Mouse (Mus musculus) midbrain, postnatal 0 days (tissue): ENCODE results near the gene Mdk. TPM values are rescaled to one million over a fixed set of nuclear protein-coding genes. Genes with fewer than 3 reads are reported as not detected.

Source experiments
- ATAC-seq: fragments of 200-750 bp; cut with Nextera tagmentation; 2 replicates; pipeline ENCODE4 v1.8.0; 2017; ENCODE audit warnings: moderate number of reproducible peaks, mild to moderate bottlenecking, moderate TSS enrichment, moderate library complexity; ENCODE audit not compliant: low FRiP score
- DNase-seq: peaks from one replicate; pipeline ENCODE4 v3.0.0-alpha.2; 2015; ENCODE audit warnings: low spot score
- H3K27ac ChIP-seq: fragments of 300-500 bp; sonication (generic); 2 replicates; pipeline ENCODE4 v1.5.1; 2014; ENCODE audit warnings: low read depth, mild to moderate bottlenecking, low read length, mixed read lengths
- H3K27me3 ChIP-seq: fragments of 300-500 bp; sonication (generic); 2 replicates; pipeline ENCODE4 v1.6.1; 2014; ENCODE audit warnings: low read length, control low read depth, mixed read lengths; ENCODE audit not compliant: insufficient read depth
- H3K36me3 ChIP-seq: fragments of 300-500 bp; sonication (generic); 2 replicates; pipeline ENCODE4 v1.6.1; 2014; ENCODE audit warnings: low read length, control low read depth, mixed read lengths; ENCODE audit not compliant: insufficient read depth
- H3K4me1 ChIP-seq: fragments of 300-500 bp; sonication (generic); 2 replicates; pipeline ENCODE4 v1.6.1; 2014; ENCODE audit warnings: mild to moderate bottlenecking, control low read depth, antibody characterized with exemption, low read length, mixed read lengths; ENCODE audit not compliant: insufficient read depth
- H3K4me2 ChIP-seq: fragments of 300-500 bp; sonication (generic); 2 replicates; pipeline ENCODE4 v1.6.1; 2014; ENCODE audit warnings: low read depth, mild to moderate bottlenecking, low read length, mixed read lengths; ENCODE audit not compliant: poor library complexity, severe bottlenecking
- H3K4me3 ChIP-seq: fragments of 300-500 bp; sonication (generic); 2 replicates; pipeline ENCODE4 v1.5.1; 2014; ENCODE audit warnings: low read depth, mild to moderate bottlenecking, low read length, moderate library complexity
- H3K9ac ChIP-seq: fragments of 300-500 bp; sonication (generic); replicated peaks from 2 replicates; pipeline ENCODE4 v1.6.1; 2014; ENCODE audit warnings: mild to moderate bottlenecking, low read length, moderate library complexity, mixed read lengths; ENCODE audit not compliant: poor library complexity, severe bottlenecking
- H3K9me3 ChIP-seq: fragments of 300-500 bp; sonication (generic); 2 replicates; pipeline ENCODE4 v1.6.1; 2016; ENCODE audit warnings: low read length, control low read depth
- CTCF ChIP-seq: IDR thresholded peaks from 2 replicates; pipeline ENCODE4 v1.5.1; 2016; ENCODE audit warnings: antibody characterized with exemption, mild to moderate bottlenecking
- WGBS: fragments of 180-500 bp; shearing (Covaris S2); extraction: QIAGEN DNeasy Blood & Tissue Kit; methylation state at CpG from one replicate; pipeline ENCODE4 v1.1.7; 2014; 5-methylcytosine and 5-hydroxymethylcytosine counted together
- polyA plus RNA-seq: library from polyadenylated mRNA; unstranded; fragments of >200 nt; fragmentation: Nextera tagmentation; extraction: Ambion mirVana; gene quantifications from 2 replicates; pipeline ENCODE4 v1.2.1, GENCODE M21; 2015
- total RNA-seq: library from RNA; depleted of rRNA; stranded (reverse); fragments of >200 nt; gene quantifications from 2 replicates; pipeline ENCODE4 v1.2.3, GENCODE M21; 2014

The Mdk gene
- total and polyA plus RNA-seq, 2 experiments from 2014 or later, result 39.0 to 71.4 TPM

GRCm38 (mm10) chr2:91921790-91922570 is 10.1 kb downstream of the Mdk start:
- peak; percentile 69 for TF ChIP-seq CTCF
- H3K4me3 ChIP-seq, result peak overlapping the region; percentile 55
- H3K27me3 ChIP-seq, result peaks cover 28% of the 10 kb centered on the region

DNA sequence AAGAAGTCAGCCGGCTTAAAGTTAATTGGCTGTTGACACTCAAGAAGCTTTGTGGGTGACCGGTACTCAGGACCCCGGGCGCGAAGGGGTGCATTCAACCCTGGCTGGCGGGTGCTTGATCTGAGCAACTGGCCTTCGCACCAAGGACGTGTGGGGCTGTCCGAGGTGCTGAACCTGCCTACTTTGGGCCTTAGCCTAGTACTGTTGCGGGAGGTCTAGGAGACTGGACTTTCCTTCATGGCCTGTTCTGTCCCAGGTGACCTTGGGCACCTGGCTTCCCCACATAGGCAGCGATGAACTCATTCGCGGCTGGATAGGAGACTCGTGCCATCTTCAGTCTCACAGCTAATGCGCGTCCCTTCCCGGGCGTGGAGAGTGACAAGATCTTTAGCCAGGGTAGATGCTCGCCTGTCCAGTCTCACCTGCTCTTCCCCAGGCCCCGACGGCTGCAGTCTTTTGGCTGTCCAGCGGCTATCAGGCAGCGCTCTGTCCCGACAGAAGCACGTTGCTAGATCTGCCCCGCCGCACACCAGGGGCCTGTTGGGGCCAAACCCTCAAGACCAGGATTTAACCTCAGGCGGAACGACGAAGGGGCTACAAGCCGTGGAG is 10.8 kb downstream of the Mdk start:
- no peak for DNase-seq
- Histone ChIP-seq H3K27ac (no peak overlapping the region), H3K4me2 (peak overlapping the region; percentile 82), H3K4me3 (peak overlapping the region; percentile 55), H3K4me1 (0 out of 2 replicates have a peak, but pooled peaks cover 5% of the 10 kb centered on the region), H3K9ac (peak overlapping the region; percentile 50; the same call in 1 of the 2 replicates), H3K27me3 (peaks cover 28% of the 10 kb centered on the region), H3K9me3 (no peaks in the 10 kb centered on the region), H3K36me3 (peaks cover 26% of the 10 kb centered on the region)
- WGBS, result 5% methylated on average over 31 of the region's 31 CpGs
- ATAC-seq, result no peak
- TF ChIP-seq CTCF, result no peak

More at GRCm38 (mm10) chr2:91921790-91922570, 10.1 kb downstream of the Mdk start:
- peak overlapping the region; percentile 82 for H3K4me2 ChIP-seq
- no peak overlapping the region for H3K27ac ChIP-seq
- DNase-seq (peak; percentile 71), ATAC-seq (peak; percentile 59)
- H3K9ac ChIP-seq, result peak overlapping the region; percentile 50
- no peaks in the 10 kb centered on the region for H3K9me3 ChIP-seq
- H3K4me1 ChIP-seq, result 0 out of 2 replicates have a peak, but pooled peaks cover 5% of the 10 kb centered on the region
- under 1% methylated on average over 56 of the region's 64 CpGs for WGBS
- peaks cover 19% of the 10 kb centered on the region for H3K36me3 ChIP-seq

- WGBS, result 85% methylated on average over 4 of the region's 4 CpGs
- DNase-seq (no peak), ATAC-seq (no peak)
- TF ChIP-seq CTCF, result 0 out of 2 replicates have a peak, but pooled peaks have one; percentile 7
- no peak overlapping the region for H3K9ac ChIP-seq
- 0 out of 2 replicates have a peak, but pooled peaks cover 5% of the 10 kb centered on the region for H3K4me1 ChIP-seq
- H3K4me3 ChIP-seq, result no peak overlapping the region
- H3K27me3 ChIP-seq, result peaks cover 25% of the 10 kb centered on the region
- H3K4me2 ChIP-seq, result no peak overlapping the region
- no peak overlapping the region for H3K27ac ChIP-seq
- no peaks in the 10 kb centered on the region for H3K9me3 ChIP-seq
- peaks cover 26% of the 10 kb centered on the region for H3K36me3 ChIP-seq
Measured at GRCm38 (mm10) chr2:91920130-91920529, 12.0 kb downstream of the Mdk start.

DNA sequence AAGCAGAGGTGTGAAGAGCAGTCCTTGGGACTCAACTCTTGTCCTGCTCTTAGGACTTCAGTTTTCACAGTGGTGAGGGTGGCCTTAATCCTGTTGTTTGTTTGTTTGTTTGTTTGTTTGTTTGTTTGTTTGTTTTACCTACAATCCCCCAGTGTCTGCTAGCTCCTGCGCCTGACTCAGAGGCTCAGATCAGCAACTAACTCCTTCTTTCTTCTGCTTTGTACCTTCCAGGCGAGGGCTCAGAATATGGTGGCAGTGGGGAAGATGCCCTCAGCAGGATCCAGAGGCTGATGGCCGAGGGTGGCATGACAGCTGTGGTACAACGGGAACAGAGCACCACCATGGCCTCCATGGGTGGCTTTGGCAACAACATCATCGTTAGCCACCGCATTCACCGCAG is 15.0 kb downstream of the Mdk start:
- ATAC-seq (no peak), DNase-seq (no peak)
- Histone ChIP-seq H3K4me1 (no peaks in the 10 kb centered on the region), H3K9me3 (no peaks in the 10 kb centered on the region), H3K36me3 (peaks cover 45% of the 10 kb centered on the region), H3K4me3 (no peak overlapping the region), H3K27me3 (peaks cover 4% of the 10 kb centered on the region; the same call in 1 of the 2 replicates), H3K4me2 (no peak overlapping the region), H3K9ac (no peak overlapping the region), H3K27ac (no peak overlapping the region)
- TF ChIP-seq CTCF, result no peak
- WGBS, result 91% methylated on average over 7 of the region's 7 CpGs

- Histone ChIP-seq H3K4me3 (no peak overlapping the region), H3K4me2 (no peak overlapping the region), H3K9ac (no peak overlapping the region), H3K4me1 (no peaks in the 10 kb centered on the region), H3K27ac (no peak overlapping the region), H3K9me3 (no peaks in the 10 kb centered on the region), H3K36me3 (peaks cover 52% of the 10 kb centered on the region), H3K27me3 (peaks cover 4% of the 10 kb centered on the region; the same call in 1 of the 2 replicates)
- ATAC-seq, result no peak
- no peak for DNase-seq
- TF ChIP-seq CTCF, result no peak
- WGBS, result 93% methylated on average over 7 of the region's 7 CpGs
Measured at GRCm38 (mm10) chr2:91916346-91916977, 15.6 kb downstream of the Mdk start.
